Mouse (Mus musculus): Measurements from ENCODE around the gene Vac14. TPM values are rescaled to one million over a fixed set of nuclear protein-coding genes. Genes with fewer than 3 reads are reported as not detected.

Vac14 gene
- 15.1 and 15.9 TPM in 2 replicates for polyA plus RNA-seq (2015; fragmentation: Nextera tagmentation; extraction: Ambion mirVana)

DNA sequence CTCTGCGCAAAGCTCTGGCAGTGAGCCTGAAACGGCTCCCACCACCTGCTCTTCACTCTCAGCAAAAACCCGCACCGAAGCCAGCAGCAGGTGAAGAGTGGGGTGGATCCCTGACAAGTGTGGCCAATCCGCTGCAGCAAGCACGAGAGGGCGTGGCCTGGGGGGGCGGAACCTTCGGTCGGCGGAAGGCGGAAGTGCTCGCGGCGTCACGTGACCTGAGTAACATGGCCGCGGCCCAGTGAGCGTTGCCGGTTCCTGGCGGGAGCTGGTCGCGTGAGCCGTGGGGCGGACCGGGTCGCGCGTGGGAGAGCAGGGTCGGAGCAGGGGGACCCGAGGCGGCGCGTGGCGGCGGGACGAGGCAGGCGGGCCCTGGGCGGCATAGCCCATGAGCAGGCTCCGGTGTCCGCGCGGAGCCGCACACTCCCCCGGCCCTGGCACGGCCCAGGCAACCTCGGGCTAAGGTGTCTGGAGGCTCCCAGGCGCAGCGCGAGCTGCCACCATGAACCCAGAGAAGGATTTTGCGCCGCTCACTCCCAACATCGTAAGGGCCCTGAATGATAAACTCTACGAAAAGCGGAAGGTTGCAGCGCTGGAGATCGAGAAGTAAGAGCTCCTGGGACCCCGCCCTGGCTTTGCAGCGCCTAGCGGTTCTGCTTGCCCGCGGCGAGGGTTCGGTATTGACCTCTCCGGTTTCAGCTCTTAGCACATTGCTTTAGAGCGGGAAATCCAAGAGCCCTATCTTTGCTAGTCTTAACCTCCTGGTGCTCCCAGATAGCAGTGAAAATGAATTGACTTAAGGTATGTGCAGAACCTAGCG, at the start of gene Vac14:
Vac14 (plus strand) TSS at position 195 of the 817 bp plus-strand sequence.
- peak; percentile 97 for ATAC-seq (replicated peaks; ENCODE audit: extremely low read depth, insufficient read depth, low FRiP score)
- H3K9ac ChIP-seq (ENCODE audit: low read length): peak within 1 kb of the TSS; percentile 82
- no peaks in the 10 kb centered on the region for H3K9me3 ChIP-seq (replicated peaks; ENCODE audit: control insufficient read depth, low read length)
- no peak within 1 kb of the TSS for H3K27ac ChIP-seq (ENCODE audit: low read length)
- H3K4me2 ChIP-seq (ENCODE audit: low read depth, low read length): peak within 1 kb of the TSS; percentile 94
- 0 out of 2 replicates have a peak, but pooled peaks cover 3% of the 10 kb centered on the region for H3K27me3 ChIP-seq (ENCODE audit: control insufficient read depth, insufficient read depth, low read length)
- under 1% methylated on average over 67 of the region's 67 CpGs for WGBS
- H3K4me3 ChIP-seq (ENCODE audit: low read length): peak within 1 kb of the TSS; percentile 93
- peaks cover 12% of the 10 kb centered on the region for H3K4me1 ChIP-seq (ENCODE audit: control insufficient read depth, insufficient read depth, low read length)
- H3K36me3 ChIP-seq (ENCODE audit: control insufficient read depth, insufficient read depth): no peaks in the 10 kb centered on the region

DNA sequence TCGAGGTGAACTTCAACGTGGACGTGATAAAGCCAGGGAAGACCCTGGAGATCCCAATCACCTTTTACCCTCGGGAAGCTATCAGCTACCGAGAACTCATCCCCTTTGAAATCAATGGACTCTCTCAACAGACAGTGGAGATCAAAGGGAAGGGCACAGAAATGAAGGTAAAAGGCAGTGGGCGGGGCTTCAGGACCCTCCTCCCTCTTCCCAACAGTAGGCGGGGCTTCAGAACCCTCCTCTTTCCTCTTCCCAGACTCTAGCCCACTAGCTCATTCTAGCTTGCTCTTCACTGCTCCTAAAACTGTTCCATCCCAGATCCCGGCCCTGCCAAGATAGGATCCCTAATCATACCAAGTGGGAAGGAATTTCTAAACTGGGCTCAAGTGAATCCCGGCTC, 25.7 kb upstream of the Vac14 start:
- Histone ChIP-seq H3K27ac (ENCODE audit: low read length) (no peak overlapping the region), H3K9ac (ENCODE audit: low read length) (no peak overlapping the region), H3K4me2 (ENCODE audit: low read depth, low read length) (no peak overlapping the region), H3K4me3 (ENCODE audit: low read length) (no peak overlapping the region), H3K4me1 (ENCODE audit: control insufficient read depth, insufficient read depth, low read length) (no peaks in the 10 kb centered on the region), H3K36me3 (ENCODE audit: control insufficient read depth, insufficient read depth) (no peaks in the 10 kb centered on the region), H3K9me3 (replicated peaks; ENCODE audit: control insufficient read depth, low read length) (no peaks in the 10 kb centered on the region), H3K27me3 (ENCODE audit: control insufficient read depth, insufficient read depth, low read length) (no peaks in the 10 kb centered on the region)
- WGBS: 68% methylated on average over 9 of the region's 9 CpGs
- ATAC-seq (replicated peaks; ENCODE audit: extremely low read depth, insufficient read depth, low FRiP score): no peak

DNA sequence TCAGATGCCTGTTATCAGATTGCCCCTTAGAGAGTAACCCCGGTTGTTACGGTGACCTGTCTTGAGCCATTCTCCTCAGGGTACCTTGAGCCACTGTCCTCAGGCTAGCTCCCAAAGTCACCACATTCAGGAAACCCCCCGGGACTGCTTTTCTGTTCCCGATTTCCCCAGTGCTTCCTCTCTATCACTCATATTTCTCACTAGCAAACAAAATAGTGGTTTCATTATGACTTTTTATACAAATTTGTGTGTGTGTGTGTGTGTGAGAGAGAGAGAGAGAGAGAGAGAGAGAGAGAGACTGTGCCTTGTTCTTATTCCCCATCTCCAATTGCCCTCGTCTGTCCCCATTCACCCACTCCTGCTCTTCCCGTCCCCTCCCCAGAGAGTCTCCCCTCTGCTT, 24.2 kb upstream of the Vac14 start:
- no peak for ATAC-seq (replicated peaks; ENCODE audit: extremely low read depth, insufficient read depth, low FRiP score)
- 69% methylated on average over 6 of the region's 6 CpGs for WGBS
- H3K27ac ChIP-seq (ENCODE audit: low read length): no peak overlapping the region

DNA sequence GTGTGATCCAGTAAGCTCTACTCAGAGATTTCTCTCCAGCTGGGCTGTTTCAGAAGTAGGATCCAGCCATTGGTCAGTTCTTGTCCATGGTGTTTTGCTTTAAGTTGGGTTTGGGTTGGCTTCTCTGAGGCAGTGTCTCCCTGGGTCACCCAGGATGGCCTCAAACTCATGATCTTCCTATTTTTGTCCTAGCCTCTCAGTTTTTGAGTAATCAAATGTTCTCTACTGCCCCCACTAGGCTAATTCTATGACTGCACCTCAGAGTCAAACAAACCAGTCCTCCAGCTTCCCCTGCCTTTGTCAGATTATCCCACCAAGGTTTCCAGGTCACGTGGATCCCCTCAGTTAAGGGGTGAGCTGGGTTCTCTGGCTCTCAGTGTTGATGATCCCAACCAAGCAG, 13.8 kb upstream of the Vac14 start:
- no peak overlapping the region for H3K9ac ChIP-seq (ENCODE audit: low read length)
- no peak for ATAC-seq (replicated peaks; ENCODE audit: extremely low read depth, insufficient read depth, low FRiP score)
- H3K4me1 ChIP-seq (ENCODE audit: control insufficient read depth, insufficient read depth, low read length): no peaks in the 10 kb centered on the region
- no peak overlapping the region for H3K4me3 ChIP-seq (ENCODE audit: low read length)
- WGBS: 0% methylated on average over 1 of the region's 1 CpGs
- no peaks in the 10 kb centered on the region for H3K36me3 ChIP-seq (ENCODE audit: control insufficient read depth, insufficient read depth)
- no peaks in the 10 kb centered on the region for H3K9me3 ChIP-seq (replicated peaks; ENCODE audit: control insufficient read depth, low read length)
- H3K27me3 ChIP-seq (ENCODE audit: control insufficient read depth, insufficient read depth, low read length): no peaks in the 10 kb centered on the region
- H3K27ac ChIP-seq (ENCODE audit: low read length): no peak overlapping the region
- no peak overlapping the region for H3K4me2 ChIP-seq (ENCODE audit: low read depth, low read length)

More for the DNA sequence above, 24.2 kb upstream of the Vac14 start:
- H3K9me3 ChIP-seq (replicated peaks; ENCODE audit: control insufficient read depth, low read length): no peaks in the 10 kb centered on the region
- H3K4me1 ChIP-seq (ENCODE audit: control insufficient read depth, insufficient read depth, low read length): no peaks in the 10 kb centered on the region
- H3K9ac ChIP-seq (ENCODE audit: low read length): no peak overlapping the region
- no peak overlapping the region for H3K4me3 ChIP-seq (ENCODE audit: low read length)
- H3K27me3 ChIP-seq (ENCODE audit: control insufficient read depth, insufficient read depth, low read length): no peaks in the 10 kb centered on the region; the same call in 1 of the 2 replicates
- H3K36me3 ChIP-seq (ENCODE audit: control insufficient read depth, insufficient read depth): no peaks in the 10 kb centered on the region
- no peak overlapping the region for H3K4me2 ChIP-seq (ENCODE audit: low read depth, low read length)

DNA sequence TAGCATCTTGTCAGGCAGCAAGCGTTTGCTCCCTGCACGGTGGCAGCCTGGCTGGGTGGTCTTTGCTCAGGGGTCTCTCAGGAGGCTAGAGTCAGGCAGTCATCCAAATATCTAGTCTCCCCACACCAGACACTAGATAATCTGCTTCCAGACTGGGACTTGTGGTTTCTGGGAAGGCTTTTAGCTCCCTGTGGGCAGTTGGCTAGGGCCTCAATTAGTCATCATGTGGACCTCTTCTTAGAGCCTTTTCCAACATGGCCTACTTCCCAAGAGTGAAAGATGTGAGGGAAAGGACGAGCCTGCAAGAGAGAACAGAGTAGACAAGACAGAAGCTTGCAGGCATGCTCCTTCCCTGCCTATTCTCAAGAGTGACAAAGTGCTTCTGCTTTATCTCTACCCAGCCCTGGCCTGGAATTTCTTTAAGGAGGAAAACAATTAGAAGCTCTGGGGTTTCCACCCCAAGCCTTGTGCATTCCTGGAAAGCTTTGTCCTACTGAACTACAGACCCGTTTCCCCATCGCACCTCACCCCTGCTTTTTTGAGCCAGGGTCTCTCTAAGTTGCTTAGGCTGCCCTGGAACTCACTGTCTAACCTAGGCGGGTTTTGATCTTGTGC, 12.9 kb upstream of the Vac14 start:
- ATAC-seq (replicated peaks; ENCODE audit: extremely low read depth, insufficient read depth, low FRiP score): no peak

DNA sequence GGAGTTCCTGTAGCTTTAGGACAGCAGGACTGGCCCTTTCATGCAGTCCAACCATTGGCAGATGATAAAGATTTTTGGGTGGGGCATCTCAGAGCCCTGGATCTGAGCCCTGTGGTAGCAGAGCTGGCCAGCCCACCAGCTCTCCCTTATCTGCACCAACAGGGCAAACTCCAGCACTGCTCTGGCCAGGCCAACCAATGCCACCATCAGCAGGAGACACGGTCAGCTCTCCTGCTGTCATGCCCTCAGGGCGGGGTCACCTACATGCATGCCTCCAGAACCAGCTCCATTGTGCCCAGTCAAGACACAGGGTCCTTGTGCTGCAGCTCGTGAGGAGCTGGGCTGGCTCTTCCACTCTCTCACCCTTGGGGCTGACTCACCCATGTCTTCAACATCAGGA, 2.7 kb upstream of the Vac14 start:
- Histone ChIP-seq H3K36me3 (ENCODE audit: control insufficient read depth, insufficient read depth) (no peaks in the 10 kb centered on the region), H3K27ac (ENCODE audit: low read length) (no peak overlapping the region), H3K9me3 (replicated peaks; ENCODE audit: control insufficient read depth, low read length) (no peaks in the 10 kb centered on the region), H3K27me3 (ENCODE audit: control insufficient read depth, insufficient read depth, low read length) (0 out of 2 replicates have a peak, but pooled peaks cover 8% of the 10 kb centered on the region), H3K4me3 (ENCODE audit: low read length) (no peak overlapping the region), H3K9ac (ENCODE audit: low read length) (no peak overlapping the region), H3K4me1 (ENCODE audit: control insufficient read depth, insufficient read depth, low read length) (peaks cover 12% of the 10 kb centered on the region), H3K4me2 (ENCODE audit: low read depth, low read length) (no peak overlapping the region)
- WGBS: 58% methylated on average over 3 of the region's 3 CpGs
- no peak for ATAC-seq (replicated peaks; ENCODE audit: extremely low read depth, insufficient read depth, low FRiP score)

More for the DNA sequence above, 12.9 kb upstream of the Vac14 start:
- H3K4me3 ChIP-seq (ENCODE audit: low read length): no peak overlapping the region
- H3K9me3 ChIP-seq (replicated peaks; ENCODE audit: control insufficient read depth, low read length): no peaks in the 10 kb centered on the region
- no peaks in the 10 kb centered on the region for H3K4me1 ChIP-seq (ENCODE audit: control insufficient read depth, insufficient read depth, low read length)
- no peak overlapping the region for H3K9ac ChIP-seq (ENCODE audit: low read length)
- H3K4me2 ChIP-seq (ENCODE audit: low read depth, low read length): no peak overlapping the region
- H3K27me3 ChIP-seq (ENCODE audit: control insufficient read depth, insufficient read depth, low read length): no peaks in the 10 kb centered on the region
- no peak overlapping the region for H3K27ac ChIP-seq (ENCODE audit: low read length)
- 31% methylated on average over 6 of the region's 6 CpGs for WGBS
- no peaks in the 10 kb centered on the region for H3K36me3 ChIP-seq (ENCODE audit: control insufficient read depth, insufficient read depth)

DNA sequence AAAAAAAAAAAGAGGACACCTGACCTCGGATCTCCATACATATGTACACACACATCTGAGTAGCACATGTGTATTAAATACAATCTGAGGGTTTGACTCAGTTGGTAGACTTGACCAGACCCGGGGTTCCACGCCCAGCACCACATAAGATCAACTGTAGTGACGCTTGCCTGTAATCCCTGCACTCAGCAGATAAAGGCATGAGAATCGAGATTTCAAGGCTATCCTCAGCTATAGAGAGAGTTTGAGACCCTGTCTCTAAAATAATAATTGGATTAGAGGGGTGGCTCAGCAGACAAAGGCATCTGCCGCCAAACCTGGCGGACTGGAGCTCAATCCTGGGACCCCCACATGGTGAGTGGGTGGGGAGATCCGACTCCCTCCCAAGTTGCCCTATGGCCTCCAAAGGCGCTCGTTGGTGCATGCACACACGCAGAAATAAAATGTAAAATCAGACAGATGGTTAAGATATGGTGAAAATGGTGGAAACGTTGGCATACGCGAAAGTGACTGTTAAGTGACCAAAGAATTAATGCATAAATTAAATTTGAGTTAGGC, 505 bp upstream of the Vac14 start:
- ATAC-seq (replicated peaks; ENCODE audit: extremely low read depth, insufficient read depth, low FRiP score): no peak
- 22% methylated on average over 14 of the region's 14 CpGs for WGBS
- 0 out of 2 replicates have a peak, but pooled peaks cover 6% of the 10 kb centered on the region for H3K27me3 ChIP-seq (ENCODE audit: control insufficient read depth, insufficient read depth, low read length)
- H3K9ac ChIP-seq (ENCODE audit: low read length): peak overlapping the region; percentile 60
- H3K27ac ChIP-seq (ENCODE audit: low read length): no peak overlapping the region
- H3K4me2 ChIP-seq (ENCODE audit: low read depth, low read length): peak overlapping the region; percentile 94
- H3K4me3 ChIP-seq (ENCODE audit: low read length): peak overlapping the region; percentile 93
- no peaks in the 10 kb centered on the region for H3K9me3 ChIP-seq (replicated peaks; ENCODE audit: control insufficient read depth, low read length)
- H3K36me3 ChIP-seq (ENCODE audit: control insufficient read depth, insufficient read depth): no peaks in the 10 kb centered on the region
- peaks cover 12% of the 10 kb centered on the region for H3K4me1 ChIP-seq (ENCODE audit: control insufficient read depth, insufficient read depth, low read length)

DNA sequence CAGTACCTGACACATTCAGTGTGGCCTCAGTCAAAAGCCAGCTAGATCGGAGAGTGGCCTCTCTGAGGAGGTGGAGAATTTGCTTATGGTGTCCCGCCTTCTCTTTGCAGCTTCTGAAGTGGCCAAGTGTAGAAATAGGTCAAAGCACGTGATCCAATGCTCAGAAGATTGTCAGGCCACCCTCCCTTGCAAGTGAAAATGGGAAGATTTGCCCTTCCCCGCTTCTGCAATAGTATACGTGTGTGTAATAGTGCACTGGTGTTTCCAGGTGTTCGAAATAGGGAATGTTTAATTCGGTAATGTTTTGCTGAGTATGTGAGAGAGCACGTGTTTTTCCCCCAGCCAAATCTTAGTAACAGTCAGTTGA, 806 bp downstream of the Vac14 start:
- ATAC-seq (replicated peaks; ENCODE audit: extremely low read depth, insufficient read depth, low FRiP score): no peak
- Histone ChIP-seq H3K36me3 (ENCODE audit: control insufficient read depth, insufficient read depth) (no peaks in the 10 kb centered on the region), H3K27me3 (ENCODE audit: control insufficient read depth, insufficient read depth, low read length) (0 out of 2 replicates have a peak, but pooled peaks cover 2% of the 10 kb centered on the region), H3K9ac (ENCODE audit: low read length) (peak overlapping the region; percentile 82), H3K4me2 (ENCODE audit: low read depth, low read length) (peak overlapping the region; percentile 94), H3K4me1 (ENCODE audit: control insufficient read depth, insufficient read depth, low read length) (peaks cover 12% of the 10 kb centered on the region), H3K4me3 (ENCODE audit: low read length) (peak overlapping the region; percentile 93), H3K9me3 (replicated peaks; ENCODE audit: control insufficient read depth, low read length) (no peaks in the 10 kb centered on the region), H3K27ac (ENCODE audit: low read length) (no peak overlapping the region)
- WGBS: 19% methylated on average over 8 of the region's 8 CpGs

DNA sequence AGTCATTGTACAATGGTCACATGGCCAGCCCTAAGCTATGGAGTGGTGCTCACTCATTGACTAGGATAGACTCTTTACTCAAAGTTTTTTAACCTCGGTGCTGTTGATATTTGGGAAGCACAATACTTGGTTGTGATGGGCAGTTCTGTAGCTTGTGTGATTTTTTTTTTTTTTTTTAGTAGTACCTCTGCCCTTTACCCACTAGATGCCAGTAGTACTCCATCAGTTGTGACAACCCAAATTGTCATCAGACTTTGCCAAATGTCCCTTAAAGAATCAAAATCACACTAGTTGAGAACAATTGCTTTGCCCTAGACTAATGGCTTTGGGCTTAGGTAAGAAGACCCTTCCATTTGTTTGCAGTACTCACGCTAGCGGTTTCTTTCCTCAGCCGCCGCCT, 1.5 kb downstream of the Vac14 start:
- Histone ChIP-seq H3K36me3 (ENCODE audit: control insufficient read depth, insufficient read depth) (no peaks in the 10 kb centered on the region), H3K4me1 (ENCODE audit: control insufficient read depth, insufficient read depth, low read length) (peaks cover 12% of the 10 kb centered on the region), H3K9me3 (replicated peaks; ENCODE audit: control insufficient read depth, low read length) (no peaks in the 10 kb centered on the region), H3K9ac (ENCODE audit: low read length) (no peak overlapping the region), H3K4me2 (ENCODE audit: low read depth, low read length) (no peak overlapping the region; the same call in 1 of the 2 replicates), H3K27ac (ENCODE audit: low read length) (no peak overlapping the region), H3K27me3 (ENCODE audit: control insufficient read depth, insufficient read depth, low read length) (0 out of 2 replicates have a peak, but pooled peaks cover 2% of the 10 kb centered on the region), H3K4me3 (ENCODE audit: low read length) (no peak overlapping the region)
- no peak for ATAC-seq (replicated peaks; ENCODE audit: extremely low read depth, insufficient read depth, low FRiP score)
- 83% methylated on average over 5 of the region's 5 CpGs for WGBS

Measured in heart, embryonic 16.5 days (tissue).